Mouse (Mus musculus): ENCODE measurements around the gene Mettl27. TPM values are rescaled to one million over a fixed set of nuclear protein-coding genes. Genes with fewer than 3 reads are reported as not detected.

Mettl27 gene
- total RNA-seq, 2 experiments from 2014 or later = 4.2 to 5.6 TPM

DNA sequence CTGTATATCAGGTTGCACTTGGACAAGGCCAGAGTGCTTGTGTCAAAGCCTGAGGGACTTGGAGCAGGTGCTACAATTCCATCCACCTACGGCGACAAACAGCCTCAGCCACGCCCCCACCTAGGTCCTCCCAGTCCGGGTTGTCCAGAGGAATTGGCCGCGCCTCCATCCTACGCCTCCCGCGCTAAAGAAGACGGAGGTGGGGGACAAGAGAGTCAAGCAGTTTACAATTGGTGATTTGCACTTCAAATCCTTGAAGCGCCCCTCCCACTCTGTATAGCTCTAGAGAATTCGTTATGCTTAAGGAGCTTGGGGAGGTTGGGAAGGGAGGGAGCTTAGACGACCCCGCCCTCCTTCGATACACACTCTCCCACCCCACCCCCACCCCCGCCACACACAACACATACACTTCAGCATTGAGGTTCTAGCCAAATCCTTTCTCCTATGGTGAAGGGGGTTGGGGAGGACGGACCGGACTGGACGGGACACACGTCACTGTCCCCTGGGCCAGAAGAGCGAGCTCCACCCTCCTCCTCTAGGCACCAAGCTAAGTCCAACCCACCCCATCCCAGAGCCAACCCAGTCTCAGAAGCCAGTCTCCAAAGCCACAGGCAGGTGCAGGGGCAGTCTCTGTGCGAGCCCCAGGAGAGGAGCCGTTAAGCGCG lies 53.6 kb downstream of the Mettl27 start, which contains the start of gene Cldn3:
Gene Cldn3, plus strand, starts transcription at position 582 of the 665 bp plus-strand sequence.
- no peak for DNase-seq (ENCODE audit: low spot score)

GRCm38 (mm10) chr5:134986298-134987268 lies 54.4 kb downstream of the Mettl27 start:
- no peak for DNase-seq (ENCODE audit: low spot score)

DNA sequence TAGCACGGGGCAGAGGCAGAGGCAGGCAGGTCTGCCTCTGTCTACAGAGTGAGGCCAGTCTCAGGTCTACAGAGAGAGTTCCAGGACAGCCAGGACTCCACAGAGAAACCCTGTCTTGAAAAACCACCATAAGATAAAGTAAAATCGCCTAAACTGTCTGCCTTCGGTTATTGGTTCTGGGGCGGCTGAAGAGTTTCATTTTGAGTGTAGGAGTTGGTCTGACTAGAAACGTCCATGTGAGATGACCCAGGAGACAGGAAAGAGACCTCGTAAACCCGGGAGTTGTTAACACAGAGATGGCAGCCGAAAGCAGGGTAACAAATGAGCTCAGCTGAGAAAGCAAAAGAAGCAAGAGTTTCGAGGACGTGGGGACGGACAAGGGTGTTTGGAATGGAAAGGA lies 57.0 kb downstream of the Mettl27 start:
- DNase-seq (ENCODE audit: low spot score) = no peak

GRCm38 (mm10) chr5:134989741-134990140 lies 57.6 kb downstream of the Mettl27 start:
- DNase-seq (ENCODE audit: low spot score) = no peak

Other genes starting within 250 kb of the Mettl27 start
- 1 to 10 TPM; 1.4 to 1.8 TPM for gene Limk1, start 243.8 kb upstream of the Mettl27 start, total RNA-seq (2021)
- gene Eln, start 185.0 kb upstream of the Mettl27 start, total RNA-seq (2021) = 10 to 100 TPM; 14.1 to 15.7 TPM
- gene Tmem270, start 25.6 kb upstream of the Mettl27 start, total RNA-seq (2021) = not detected
- not detected for gene Cldn13, start 16.8 kb upstream of the Mettl27 start, total RNA-seq (2021)
- gene Cldn4, start 14.6 kb downstream of the Mettl27 start, total RNA-seq (2021) = not detected
- under 1 TPM; 0.18 to 0.36 TPM for gene Cldn3, start 53.8 kb downstream of the Mettl27 start, total RNA-seq (2021)
- gene Abhd11, start 76.8 kb downstream of the Mettl27 start, total RNA-seq (2021) = 10 to 100 TPM; 45.1 to 49.8 TPM
- under 1 TPM; 0.18 to 0.40 TPM for gene Stx1a, start 91.1 kb downstream of the Mettl27 start, total RNA-seq (2021)
- 10 to 100 TPM; 26.7 to 28.1 TPM for gene Dnajc30, start 131.8 kb downstream of the Mettl27 start, total RNA-seq (2021)
- gene Bud23, start 132.6 kb downstream of the Mettl27 start, total RNA-seq (2021) = 10 to 100 TPM; 28.2 to 35.7 TPM
- under 1 TPM; 0.25 to 0.52 TPM for gene Vps37d, start 145.9 kb downstream of the Mettl27 start, total RNA-seq (2021)
- 10 to 100 TPM; 54.5 to 64.1 TPM for gene Mlxipl, start 157.5 kb downstream of the Mettl27 start, total RNA-seq (2021)
- 1 to 10 TPM; 7.0 to 7.6 TPM for gene Tbl2, start 217.3 kb downstream of the Mettl27 start, total RNA-seq (2021)
- 10 to 100 TPM; 26.3 to 31.3 TPM for gene Bcl7b, start 235.9 kb downstream of the Mettl27 start, total RNA-seq (2021)